Mouse (Mus musculus) embryonic facial prominence, embryonic 14.5 days (tissue): ENCODE measurements around the gene Degs1. TPM values are rescaled to one million over a fixed set of nuclear protein-coding genes. Genes with fewer than 3 reads are reported as not detected.
A peak's percentile ranks its signal among the peaks of the same experiment; 100 is the strongest.
"Not testable (repeated sequence)": the region's sequence is repeated elsewhere in the genome, so short reads cannot be mapped to it uniquely, and the experiment has no call there.

Experiments used
- ATAC-seq: fragments of 200-750 bp; cut with Nextera tagmentation; 2 replicates; pipeline ENCODE4 v1.8.0; 2017; ENCODE audit warnings: low read depth, moderate number of reproducible peaks, moderate TSS enrichment
- DNase-seq: peaks from one replicate; pipeline ENCODE4 v3.0.0-alpha.2; 2015; ENCODE audit warnings: low spot score
- H3K27ac ChIP-seq: fragments of 300-500 bp; sonication (generic); replicated peaks from 2 replicates; pipeline ENCODE4 v1.5.1; 2014; ENCODE audit warnings: low read depth, mild to moderate bottlenecking, low read length, moderate library complexity
- H3K27me3 ChIP-seq: fragments of 300-500 bp; sonication (generic); replicated peaks from 2 replicates; pipeline ENCODE4 v1.6.1; 2014; ENCODE audit warnings: low read length; ENCODE audit not compliant: control insufficient read depth, insufficient read depth
- H3K36me3 ChIP-seq: fragments of 300-500 bp; sonication (generic); 2 replicates; pipeline ENCODE4 v1.6.1; 2014; ENCODE audit warnings: low read length, mixed read lengths; ENCODE audit not compliant: control insufficient read depth, insufficient read depth
- H3K4me1 ChIP-seq: fragments of 300-500 bp; sonication (generic); 2 replicates; pipeline ENCODE4 v1.6.1; 2014; ENCODE audit warnings: antibody characterized with exemption, low read length; ENCODE audit not compliant: control insufficient read depth, insufficient read depth
- H3K4me2 ChIP-seq: fragments of 300-500 bp; sonication (generic); 2 replicates; pipeline ENCODE4 v1.6.1; 2014; ENCODE audit warnings: low read depth, mild to moderate bottlenecking, low read length, moderate library complexity, mixed read lengths
- H3K4me3 ChIP-seq: fragments of 300-500 bp; sonication (generic); 2 replicates; pipeline ENCODE4 v1.5.1; 2014; ENCODE audit warnings: low read depth, mild to moderate bottlenecking, low read length
- H3K9ac ChIP-seq: fragments of 300-500 bp; sonication (generic); 2 replicates; pipeline ENCODE4 v1.6.1; 2014; ENCODE audit warnings: low read depth, mild to moderate bottlenecking, low read length, moderate library complexity, mixed read lengths
- H3K9me3 ChIP-seq: fragments of 300-500 bp; sonication (generic); 2 replicates; pipeline ENCODE4 v1.6.1; 2016; ENCODE audit warnings: low read length; ENCODE audit not compliant: control insufficient read depth
- WGBS: fragments of 180-500 bp; shearing (Covaris S2); extraction: QIAGEN DNeasy Blood & Tissue Kit; methylation state at CpG from one replicate; pipeline ENCODE4 v1.1.7; 2014; 5-methylcytosine and 5-hydroxymethylcytosine counted together
- polyA plus RNA-seq: library from polyadenylated mRNA; unstranded; fragments of >200 nt; fragmentation: Nextera tagmentation; extraction: Ambion mirVana; gene quantifications from 2 replicates; pipeline ENCODE4 v1.2.1, GENCODE M21; 2014

Degs1 gene
- polyA plus RNA-seq, 1 experiment from 2014 or later = 149 TPM

DNA sequence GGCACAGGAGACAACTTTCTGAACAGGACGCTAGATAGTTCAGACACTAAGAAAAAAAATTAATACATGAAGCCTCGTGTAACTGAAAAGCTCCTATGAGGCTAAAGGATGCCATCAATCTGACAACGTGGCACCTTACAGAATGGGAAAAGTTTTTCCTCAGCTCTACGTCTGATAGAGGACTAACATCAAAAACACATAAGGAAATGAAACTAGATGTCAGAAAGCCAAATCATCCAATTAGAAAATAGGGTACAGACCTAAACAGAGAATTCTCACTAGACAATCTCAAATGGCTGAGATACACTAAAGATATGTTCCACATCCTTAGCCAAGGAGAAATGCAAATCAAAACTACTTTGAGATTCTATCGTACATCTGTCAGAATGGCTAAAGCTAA lies 26.8 kb upstream of the Degs1 start:
- H3K4me1 ChIP-seq = no peaks in the 10 kb centered on the region
- no peak overlapping the region for H3K9ac ChIP-seq
- no peak overlapping the region for H3K27ac ChIP-seq
- H3K9me3 ChIP-seq = 0 out of 2 replicates have a peak, but pooled peaks cover 5% of the 10 kb centered on the region
- no peaks in the 10 kb centered on the region for H3K27me3 ChIP-seq
- H3K36me3 ChIP-seq = peaks cover 8% of the 10 kb centered on the region
- 77% methylated on average over 5 of the region's 5 CpGs for whole genome bisulfite sequencing
- H3K4me2 ChIP-seq = no peak overlapping the region
- H3K4me3 ChIP-seq = no peak overlapping the region
- no peak for DNase-seq
- no peak for ATAC-seq

- Histone ChIP-seq H3K36me3 (no peaks in the 10 kb centered on the region), H3K9ac (no peak overlapping the region), H3K27ac (no peak overlapping the region), H3K9me3 (no peaks in the 10 kb centered on the region), H3K27me3 (no peaks in the 10 kb centered on the region), H3K4me1 (no peaks in the 10 kb centered on the region), H3K4me2 (no peak overlapping the region), H3K4me3 (no peak overlapping the region)
- no peak for DNase-seq
- 88% methylated on average over 5 of the region's 5 CpGs for WGBS
- ATAC-seq = no peak
These were observed 20.3 kb upstream of the Degs1 start for GRCm38 (mm10) chr1:182302916-182303315.

- no peak overlapping the region for H3K9ac ChIP-seq
- DNase-seq = peak; percentile 22
- H3K27me3 ChIP-seq = no peaks in the 10 kb centered on the region
- 77% methylated on average over 6 of the region's 6 CpGs for WGBS
- H3K36me3 ChIP-seq = no peaks in the 10 kb centered on the region
- no peaks in the 10 kb centered on the region for H3K4me1 ChIP-seq
- no peak for ATAC-seq
- H3K4me3 ChIP-seq = no peak overlapping the region
- H3K4me2 ChIP-seq = no peak overlapping the region
- H3K9me3 ChIP-seq = no peaks in the 10 kb centered on the region
- H3K27ac ChIP-seq = no peak overlapping the region
These were observed 19.7 kb upstream of the Degs1 start for GRCm38 (mm10) chr1:182302176-182302870.

DNA sequence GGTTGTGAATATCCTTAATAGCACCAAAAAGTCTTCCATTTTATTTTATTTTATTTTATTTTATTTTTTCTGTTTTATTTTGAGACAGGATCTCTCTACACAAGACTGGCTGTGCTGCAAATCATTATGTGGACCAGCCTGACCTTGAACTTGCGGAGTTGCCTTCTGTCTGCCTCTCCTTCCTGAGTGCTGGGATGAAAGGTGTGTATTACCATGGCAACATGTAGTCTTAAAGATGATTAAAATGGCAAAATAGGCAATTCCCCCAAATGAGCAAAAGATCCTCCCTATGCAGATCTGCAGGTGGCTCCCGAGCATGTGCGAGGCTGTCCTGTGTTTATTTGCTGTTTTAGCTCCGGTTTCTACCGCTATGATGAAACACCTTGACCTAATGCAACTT lies 15.2 kb upstream of the Degs1 start:
- H3K4me1 ChIP-seq = no peaks in the 10 kb centered on the region
- H3K4me3 ChIP-seq = no peak overlapping the region
- no peaks in the 10 kb centered on the region for H3K36me3 ChIP-seq
- H3K9me3 ChIP-seq = 0 out of 2 replicates have a peak, but pooled peaks cover 6% of the 10 kb centered on the region
- ATAC-seq = no peak
- H3K9ac ChIP-seq = no peak overlapping the region
- H3K27me3 ChIP-seq = no peaks in the 10 kb centered on the region
- no peak for DNase-seq
- WGBS = 93% methylated on average over 5 of the region's 5 CpGs
- H3K4me2 ChIP-seq = no peak overlapping the region
- H3K27ac ChIP-seq = no peak overlapping the region

GRCm38 (mm10) chr1:182297246-182297645 lies 14.6 kb upstream of the Degs1 start:
- no peak overlapping the region for H3K4me3 ChIP-seq
- WGBS = 77% methylated on average over 3 of the region's 3 CpGs
- no peak for ATAC-seq

GRCm38 (mm10) chr1:182296816-182297215 lies 14.2 kb upstream of the Degs1 start:
- H3K9me3 ChIP-seq = 0 out of 2 replicates have a peak, but pooled peaks cover 6% of the 10 kb centered on the region
- no peak overlapping the region for H3K9ac ChIP-seq
- WGBS = 81% methylated on average over 6 of the region's 6 CpGs
- H3K36me3 ChIP-seq = no peaks in the 10 kb centered on the region
- DNase-seq (no peak), ATAC-seq (no peak)
- no peak overlapping the region for H3K27ac ChIP-seq
- H3K4me1 ChIP-seq = no peaks in the 10 kb centered on the region
- no peak overlapping the region for H3K4me2 ChIP-seq
- no peaks in the 10 kb centered on the region for H3K27me3 ChIP-seq
- no peak overlapping the region for H3K4me3 ChIP-seq

More at GRCm38 (mm10) chr1:182297246-182297645, 14.6 kb upstream of the Degs1 start:
- H3K4me2 ChIP-seq = no peak overlapping the region
- H3K4me1 ChIP-seq = no peaks in the 10 kb centered on the region
- H3K36me3 ChIP-seq = no peaks in the 10 kb centered on the region
- no peak overlapping the region for H3K27ac ChIP-seq
- no peak overlapping the region for H3K9ac ChIP-seq
- H3K27me3 ChIP-seq = no peaks in the 10 kb centered on the region
- 0 out of 2 replicates have a peak, but pooled peaks cover 6% of the 10 kb centered on the region for H3K9me3 ChIP-seq
- DNase-seq = no peak

- DNase-seq (no peak), ATAC-seq (no peak)
- H3K4me3 ChIP-seq = no peak overlapping the region
- no peak overlapping the region for H3K27ac ChIP-seq
- H3K4me2 ChIP-seq = no peak overlapping the region
- 85% methylated on average over 6 of the region's 6 CpGs for WGBS
- H3K4me1 ChIP-seq = no peaks in the 10 kb centered on the region
- 0 out of 2 replicates have a peak, but pooled peaks cover 6% of the 10 kb centered on the region for H3K9me3 ChIP-seq
- no peaks in the 10 kb centered on the region for H3K27me3 ChIP-seq
- no peak overlapping the region for H3K9ac ChIP-seq
- no peaks in the 10 kb centered on the region for H3K36me3 ChIP-seq
These were observed 13.5 kb upstream of the Degs1 start for GRCm38 (mm10) chr1:182296141-182296540.

DNA sequence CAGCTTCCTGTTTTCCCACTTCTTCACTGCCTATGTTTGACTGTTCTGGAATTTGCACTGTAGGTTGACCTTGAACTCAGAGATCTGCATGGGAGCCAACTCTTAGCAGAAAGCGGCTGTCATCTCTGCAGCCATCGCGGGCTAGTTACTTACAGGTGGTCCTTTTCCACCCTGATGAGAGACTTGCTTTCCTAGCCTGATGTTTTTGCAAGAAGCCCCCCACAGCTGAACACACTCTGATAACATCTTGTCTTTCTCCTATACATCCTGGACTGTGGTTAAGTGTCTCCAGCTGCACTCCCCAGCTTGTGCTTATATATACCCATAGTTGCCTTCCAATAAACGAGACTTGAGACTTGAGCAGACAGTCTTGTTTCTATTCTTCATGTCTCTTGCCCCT lies 9.7 kb upstream of the Degs1 start:
- Histone ChIP-seq H3K4me3 (no peak overlapping the region), H3K4me1 (no peaks in the 10 kb centered on the region), H3K27me3 (no peaks in the 10 kb centered on the region), H3K27ac (no peak overlapping the region), H3K36me3 (no peaks in the 10 kb centered on the region), H3K9ac (no peak overlapping the region), H3K4me2 (no peak overlapping the region), H3K9me3 (0 out of 2 replicates have a peak, but pooled peaks cover 6% of the 10 kb centered on the region)
- WGBS = 54% methylated on average over 4 of the region's 4 CpGs
- no peak for DNase-seq
- no peak for ATAC-seq

GRCm38 (mm10) chr1:182290741-182291140 lies 8.1 kb upstream of the Degs1 start:
- H3K36me3 ChIP-seq, DNase-seq, H3K27me3 ChIP-seq, ATAC-seq, H3K9ac ChIP-seq, H3K4me3 ChIP-seq, H3K4me2 ChIP-seq, H3K27ac ChIP-seq, H3K4me1 ChIP-seq, H3K9me3 ChIP-seq: not testable (repeated sequence)
- WGBS = 85% methylated on average over 3 of the region's 3 CpGs
